Mouse (Mus musculus) olfactory bulb, adult 2 months (tissue): ENCODE measurements at regions not wholly inside any gene's neighbourhood (a gene's known extent, or its start where the extent isn't known, plus 50 kb on each side); places are given as distances from the start of the nearest gene placed in this dataset.

Experiments
- CTCF ChIP-seq: fragments of 200-500 bp; IDR thresholded peaks from 2 replicates; pipeline ENCODE4 v1.5.1; 2012; ENCODE audit warnings: low read depth, mild to moderate bottlenecking, low read length, moderate library complexity; ENCODE audit not compliant: insufficient read depth
- POLR2A ChIP-seq: fragments of 200-500 bp; IDR thresholded peaks from 2 replicates; pipeline ENCODE4 v1.6.1; 2012; ENCODE audit warnings: mild to moderate bottlenecking, low read depth, low read length, moderate library complexity; ENCODE audit not compliant: insufficient read depth

GRCm38 (mm10) chr1:88953516-88953915, 116.7 kb upstream of the Sh3bp4 start:
- TF ChIP-seq POLR2A, result no peak
- no peak for TF ChIP-seq CTCF
